ENCODE assay signal across 8 mouse cellular contexts in genomic region chr7:29108992-29109955, GRCm38 (mm10). TPM values are rescaled to one million over a fixed set of nuclear protein-coding genes. Genes with fewer than 3 reads are reported as not detected.
A peak's percentile ranks its signal among the peaks of the same experiment; 100 is the strongest.
DNase-seq lines count a peak whose midpoint lies in the region; ATAC-seq lines count a peak whose summit lies in the region.

No protein-coding gene starts in this region.

- DNase-seq in ES-CJ7 (ENCODE audit: low read depth, low spot score) = peak; percentile 88
- peak; percentile 70 for DNase-seq in adrenal gland, postnatal 14 days
- DNase-seq in left cerebral cortex, postnatal 10 days (ENCODE audit: extremely low spot score in 1 of 2, low spot score in 2 of 2) = peak; percentile 17 to 74
- DNase-seq in thymus, postnatal 10 days (ENCODE audit: low spot score in 2 of 2) = peak; percentile 25 to 36
- DNase-seq in spleen, adult 12 weeks (ENCODE audit: low spot score) = no peak

- H3K27ac ChIP-seq in forebrain, embryonic 16.5 days (ENCODE audit: low read length) = no peak overlapping the region
- no peak overlapping the region for H3K27ac ChIP-seq in hindbrain, embryonic 16.5 days (ENCODE audit: low read depth, low read length)
- H3K27ac ChIP-seq in midbrain, embryonic 13.5 days = no peak overlapping the region

- no peaks in the 10 kb centered on the region for H3K36me3 ChIP-seq in forebrain, embryonic 16.5 days (ENCODE audit: control insufficient read depth, insufficient read depth)
- no peaks in the 10 kb centered on the region for H3K36me3 ChIP-seq in hindbrain, embryonic 16.5 days (ENCODE audit: control insufficient read depth, insufficient read depth, low read length)
- no peaks in the 10 kb centered on the region for H3K36me3 ChIP-seq in midbrain, embryonic 13.5 days

- H3K4me3 ChIP-seq in forebrain, embryonic 16.5 days (replicated peaks; ENCODE audit: low read length) = 0 out of 2 replicates have a peak overlapping the region, but pooled peaks have one; percentile 4
- peak overlapping the region; percentile 17 for H3K4me3 ChIP-seq in hindbrain, embryonic 16.5 days (ENCODE audit: low read length)
- H3K4me3 ChIP-seq in midbrain, embryonic 13.5 days (replicated peaks) = 0 out of 2 replicates have a peak overlapping the region, but pooled peaks have one; percentile 9

- no peak for ATAC-seq in forebrain, embryonic 16.5 days
- 0 out of 2 replicates have a peak, but pooled peaks have one; percentile 56 for ATAC-seq in hindbrain, embryonic 16.5 days
- ATAC-seq in midbrain, embryonic 13.5 days = no peak

- peak overlapping the region; percentile 27; the same call in 1 of the 2 replicates for H3K9ac ChIP-seq in forebrain, embryonic 16.5 days (replicated peaks; ENCODE audit: low read depth, low read length)
- peak overlapping the region; percentile 3 for H3K9ac ChIP-seq in hindbrain, embryonic 16.5 days (ENCODE audit: low read depth, low read length)
- H3K9ac ChIP-seq in midbrain, embryonic 13.5 days (replicated peaks) = no peak overlapping the region; the same call in 1 of the 2 replicates

- no peaks in the 10 kb centered on the region for H3K27me3 ChIP-seq in forebrain, embryonic 16.5 days (replicated peaks; ENCODE audit: control insufficient read depth, insufficient read depth, low read length)
- no peaks in the 10 kb centered on the region for H3K27me3 ChIP-seq in hindbrain, embryonic 16.5 days (replicated peaks; ENCODE audit: control insufficient read depth, insufficient read depth, low read length)
- H3K27me3 ChIP-seq in midbrain, embryonic 13.5 days = peaks cover 5% of the 10 kb centered on the region; the same call in 1 of the 2 replicates

- WGBS in forebrain, embryonic 16.5 days = 30% methylated on average over 38 of the region's 38 CpGs
- 29% methylated on average over 38 of the region's 38 CpGs for WGBS in hindbrain, embryonic 16.5 days
- WGBS in midbrain, embryonic 13.5 days = 32% methylated on average over 38 of the region's 38 CpGs

- H3K4me1 ChIP-seq in forebrain, embryonic 16.5 days (replicated peaks; ENCODE audit: control insufficient read depth, insufficient read depth, low read length) = no peaks in the 10 kb centered on the region
- H3K4me1 ChIP-seq in hindbrain, embryonic 16.5 days (ENCODE audit: control insufficient read depth, insufficient read depth, low read depth, low read length) = no peaks in the 10 kb centered on the region
- H3K4me1 ChIP-seq in midbrain, embryonic 13.5 days (replicated peaks) = peaks cover 7% of the 10 kb centered on the region

- intact Hi-C loops in left cerebral cortex, postnatal 10 days (cut with DNase I) = no loop called here

- peak overlapping the region; percentile 39 for H3K4me2 ChIP-seq in forebrain, embryonic 16.5 days (ENCODE audit: low read length)
- peak overlapping the region; percentile 50 for H3K4me2 ChIP-seq in hindbrain, embryonic 16.5 days (ENCODE audit: low read length)
- peak overlapping the region; percentile 41 for H3K4me2 ChIP-seq in midbrain, embryonic 13.5 days (replicated peaks)

- H3K9me3 ChIP-seq in forebrain, embryonic 16.5 days (ENCODE audit: control insufficient read depth, low read length) = no peaks in the 10 kb centered on the region
- no peaks in the 10 kb centered on the region; the same call in 1 of the 2 replicates for H3K9me3 ChIP-seq in hindbrain, embryonic 16.5 days (ENCODE audit: control insufficient read depth, low read length)
- H3K9me3 ChIP-seq in midbrain, embryonic 13.5 days = no peaks in the 10 kb centered on the region

RNA-seq across cellular contexts. Expression of gene Ryr1, which starts 15.7 kb away (rescaled TPM):
- 0.11 and 0.19 TPM in 2 replicates for total RNA-seq in adrenal gland, postnatal 14 days (2021)
- polyA plus RNA-seq in forebrain, embryonic 16.5 days (2015; fragmentation: Nextera tagmentation; extraction: Ambion mirVana) = 16.1 and 19.7 TPM in 2 replicates
- 9.2 and 11.0 TPM in 2 replicates for polyA plus RNA-seq in hindbrain, embryonic 16.5 days (2015; fragmentation: Nextera tagmentation; extraction: Ambion mirVana)
- total RNA-seq in left cerebral cortex, postnatal 10 days (2021) = 1 to 10 TPM; 6.7 to 7.0 TPM
- polyA plus RNA-seq in midbrain, embryonic 13.5 days (2015; fragmentation: Nextera tagmentation; extraction: Ambion mirVana) = 8.5 and 9.0 TPM in 2 replicates

RNA-seq across cellular contexts. Expression of gene Rasgrp4, which starts 25.4 kb away (rescaled TPM):
- 1.8 and 2.2 TPM in 2 replicates for total RNA-seq in adrenal gland, postnatal 14 days (2021)
- polyA plus RNA-seq in forebrain, embryonic 16.5 days (2015; fragmentation: Nextera tagmentation; extraction: Ambion mirVana) = 0.57 and 1.0 TPM in 2 replicates
- 0.82 and 1.2 TPM in 2 replicates for polyA plus RNA-seq in hindbrain, embryonic 16.5 days (2015; fragmentation: Nextera tagmentation; extraction: Ambion mirVana)
- 1 to 10 TPM; 1.8 to 2.1 TPM for total RNA-seq in left cerebral cortex, postnatal 10 days (2021)
- 0.40 and 0.50 TPM in 2 replicates for polyA plus RNA-seq in midbrain, embryonic 13.5 days (2015; fragmentation: Nextera tagmentation; extraction: Ambion mirVana)

RNA-seq across cellular contexts. Expression of gene Fam98c, which starts 46.8 kb away (rescaled TPM):
- total RNA-seq in adrenal gland, postnatal 14 days (2021) = 8.0 and 15.8 TPM in 2 replicates
- polyA plus RNA-seq in forebrain, embryonic 16.5 days (2015; fragmentation: Nextera tagmentation; extraction: Ambion mirVana) = 19.8 and 21.9 TPM in 2 replicates
- polyA plus RNA-seq in hindbrain, embryonic 16.5 days (2015; fragmentation: Nextera tagmentation; extraction: Ambion mirVana) = 34.6 and 44.1 TPM in 2 replicates
- 10 to 100 TPM; 25.1 to 26.0 TPM for total RNA-seq in left cerebral cortex, postnatal 10 days (2021)
- 17.5 and 18.4 TPM in 2 replicates for polyA plus RNA-seq in midbrain, embryonic 13.5 days (2015; fragmentation: Nextera tagmentation; extraction: Ambion mirVana)
